Mouse (Mus musculus): ENCODE data around the gene Jam3. TPM values are rescaled to one million over a fixed set of nuclear protein-coding genes. Genes with fewer than 3 reads are reported as not detected.
"Not testable (repeated sequence)": the region's sequence is repeated elsewhere in the genome, so short reads cannot be mapped to it uniquely, and the experiment has no call there.

The Jam3 gene
- total RNA-seq, 2 experiments from 2014 or later = not detected

- ATAC-seq (replicated peaks; ENCODE audit: low FRiP score, low TSS enrichment, poor library complexity, severe bottlenecking) = no peak
Observed at GRCm38 (mm10) chr9:27173646-27174045, 18.4 kb upstream of the Jam3 start.

- no peak for ATAC-seq (replicated peaks; ENCODE audit: low FRiP score, low TSS enrichment, poor library complexity, severe bottlenecking)
Observed at GRCm38 (mm10) chr9:27172839-27173238, 17.6 kb upstream of the Jam3 start.

DNA sequence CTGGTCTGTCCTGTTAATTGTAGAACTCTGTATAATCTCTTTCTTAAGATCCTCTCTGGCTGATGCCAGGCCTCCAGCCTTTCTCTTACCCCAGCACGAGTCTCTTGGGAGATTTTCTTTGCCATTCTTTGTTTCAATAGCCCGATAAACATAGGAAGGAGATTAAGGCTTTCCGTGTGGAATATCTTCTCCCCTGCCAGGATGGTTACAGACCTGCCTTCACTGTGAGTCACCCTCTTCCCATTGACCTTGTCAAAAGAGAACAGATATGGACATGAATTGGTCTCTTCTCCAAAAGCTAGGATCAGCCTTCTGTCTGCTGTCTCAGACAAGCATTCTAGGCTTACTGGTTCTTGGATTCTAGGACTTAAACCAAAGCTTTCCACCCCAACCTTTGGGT is 15.5 kb upstream of the Jam3 start:
- ATAC-seq (replicated peaks; ENCODE audit: low FRiP score, low TSS enrichment, poor library complexity, severe bottlenecking) = no peak

DNA sequence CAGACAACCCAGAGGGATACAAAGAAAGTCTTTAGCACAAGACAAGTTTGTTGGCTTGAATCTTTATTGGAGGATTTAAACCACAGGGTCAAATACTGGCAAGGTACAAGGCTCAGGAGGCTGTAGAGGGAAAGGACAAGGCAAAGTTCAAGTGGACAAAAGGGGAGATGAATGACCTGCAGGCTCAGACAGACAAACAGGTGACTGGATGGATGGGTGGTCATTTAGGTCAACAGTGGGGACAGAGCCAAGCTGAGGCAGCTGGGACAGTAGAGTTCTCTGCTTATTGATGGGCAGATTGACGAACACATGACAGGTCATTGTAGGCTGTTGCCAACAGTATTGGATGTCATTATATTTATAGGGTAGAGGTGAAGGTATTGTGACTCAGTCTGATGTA is 11.8 kb upstream of the Jam3 start:
- ATAC-seq (replicated peaks; ENCODE audit: low FRiP score, low TSS enrichment, poor library complexity, severe bottlenecking) = no peak

DNA sequence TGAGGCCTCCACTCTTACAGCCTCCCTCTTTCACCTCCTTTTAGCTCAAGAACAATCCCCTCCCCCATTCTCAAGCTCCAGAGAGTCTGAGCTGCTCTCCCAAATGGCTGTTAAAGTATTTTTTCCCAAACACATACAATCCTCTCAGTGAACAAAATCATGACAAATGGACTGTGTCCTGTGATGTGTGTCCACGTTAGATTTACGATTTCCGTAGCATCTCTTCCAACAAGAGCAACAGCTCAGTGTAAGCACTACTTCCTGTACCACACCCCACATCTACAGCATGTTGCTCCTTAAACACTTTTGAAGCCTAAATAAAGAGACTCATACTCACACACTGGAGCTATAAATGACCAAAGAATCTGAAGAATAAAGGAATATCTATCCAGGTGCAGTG is 10.4 kb upstream of the Jam3 start:
- no peak for ATAC-seq (replicated peaks; ENCODE audit: low FRiP score, low TSS enrichment, poor library complexity, severe bottlenecking)

DNA sequence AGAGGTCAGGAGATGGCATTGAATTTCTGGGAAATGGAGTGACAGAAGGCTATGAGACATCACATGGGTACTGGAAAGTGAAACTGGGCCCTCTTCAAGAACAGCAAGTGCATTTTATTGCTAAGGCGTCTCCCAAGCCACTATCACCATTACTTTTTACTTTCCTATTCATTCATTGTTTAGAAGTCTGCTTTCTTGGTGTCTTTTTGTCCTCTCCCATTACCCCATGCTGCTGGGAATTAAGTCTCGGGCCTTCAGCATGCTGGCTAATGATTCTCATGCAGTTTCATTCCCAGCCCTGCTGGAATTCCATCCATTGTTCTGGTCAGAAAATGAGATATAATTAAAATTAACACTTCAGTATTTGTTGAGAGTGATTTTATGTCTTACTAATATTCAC is 9.7 kb upstream of the Jam3 start:
- no peak for ATAC-seq (replicated peaks; ENCODE audit: low FRiP score, low TSS enrichment, poor library complexity, severe bottlenecking)

GRCm38 (mm10) chr9:27163661-27164060 is 8.4 kb upstream of the Jam3 start:
- not testable (repeated sequence) for ATAC-seq (replicated peaks; ENCODE audit: low FRiP score, low TSS enrichment, poor library complexity, severe bottlenecking)

DNA sequence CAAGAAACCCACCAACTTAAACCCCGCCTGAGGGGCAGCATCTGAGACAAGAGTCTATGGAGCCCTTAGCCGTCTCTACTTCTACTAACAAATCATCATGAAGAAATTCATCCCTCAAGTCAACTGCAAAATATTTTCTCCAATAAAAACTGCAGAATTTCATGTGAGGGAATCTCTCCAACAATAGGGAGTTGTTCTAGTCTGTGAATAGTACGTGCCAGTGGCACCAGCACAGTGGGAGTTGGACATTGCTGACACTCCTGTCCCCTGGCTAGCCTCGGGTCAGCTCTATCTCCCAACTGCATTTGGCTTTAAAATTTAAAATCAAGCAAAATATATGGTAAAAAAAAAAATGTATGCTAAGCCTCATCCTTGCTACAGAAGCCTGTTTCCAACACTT is 1.4 kb downstream of the Jam3 start:
- no peak for ATAC-seq (replicated peaks; ENCODE audit: low FRiP score, low TSS enrichment, poor library complexity, severe bottlenecking)

- ATAC-seq (replicated peaks; ENCODE audit: low FRiP score, low TSS enrichment, poor library complexity, severe bottlenecking) = no peak
Observed at GRCm38 (mm10) chr9:27149836-27150235, 5.4 kb downstream of the Jam3 start.

DNA sequence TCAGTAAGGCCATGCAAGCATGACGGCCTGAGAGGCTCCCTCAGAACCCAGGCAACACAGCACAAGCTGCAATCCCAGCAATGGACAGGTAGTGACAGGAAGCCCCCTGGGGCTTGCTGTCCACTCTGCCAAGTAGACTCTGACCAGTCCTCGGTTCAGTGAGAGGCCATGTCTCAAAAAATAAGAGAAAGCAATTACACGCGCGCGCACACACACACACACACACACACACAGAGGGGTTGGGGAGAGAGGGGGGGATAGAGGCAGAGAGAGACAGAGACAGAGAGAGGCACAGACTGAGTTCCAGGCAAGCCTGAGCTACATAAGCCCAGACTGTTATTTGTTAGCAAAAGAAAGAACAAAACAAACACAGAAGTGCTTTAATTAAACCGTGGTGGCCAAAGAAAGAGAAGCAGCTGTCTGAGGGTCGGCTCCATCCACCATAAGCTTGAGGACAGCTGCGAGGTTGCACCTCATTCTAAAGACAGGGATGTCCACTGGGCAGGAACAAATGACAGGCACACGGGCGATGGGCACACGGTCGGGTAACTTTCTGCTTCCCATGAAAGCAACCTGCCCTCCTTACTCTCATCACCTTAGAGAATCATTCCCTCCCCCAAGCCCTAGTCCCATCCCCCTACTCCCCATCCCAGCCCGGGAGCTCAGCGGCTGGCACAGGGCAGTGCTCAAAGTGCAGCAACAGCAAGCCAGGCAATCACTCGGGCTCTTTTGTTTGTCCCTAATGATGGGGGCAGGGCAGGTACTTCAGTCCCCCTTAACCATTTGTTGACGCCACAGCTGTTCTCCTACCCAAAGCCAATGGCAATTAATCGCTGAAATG is 6.4 kb downstream of the Jam3 start:
- no peak for ATAC-seq (replicated peaks; ENCODE audit: low FRiP score, low TSS enrichment, poor library complexity, severe bottlenecking)

DNA sequence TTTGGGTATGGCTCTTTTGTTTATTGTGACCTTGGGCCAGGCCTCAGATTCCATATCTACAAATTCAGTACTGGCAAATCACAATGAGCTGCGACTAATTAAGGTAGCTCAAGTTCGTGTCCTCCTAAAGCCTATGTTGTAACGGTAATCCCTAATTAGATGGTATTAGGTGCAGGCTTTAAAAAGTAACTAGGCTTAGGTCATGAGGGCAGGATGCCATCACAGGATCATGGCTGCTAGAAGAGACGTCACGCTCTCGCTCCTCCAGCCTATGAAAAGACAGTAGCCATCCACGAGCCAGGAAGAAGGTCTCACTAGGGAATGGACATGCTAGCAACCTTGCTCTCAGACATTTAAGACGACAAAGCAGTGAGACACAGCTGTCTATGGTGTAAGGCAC is 7.3 kb downstream of the Jam3 start:
- ATAC-seq (replicated peaks; ENCODE audit: low FRiP score, low TSS enrichment, poor library complexity, severe bottlenecking) = no peak

DNA sequence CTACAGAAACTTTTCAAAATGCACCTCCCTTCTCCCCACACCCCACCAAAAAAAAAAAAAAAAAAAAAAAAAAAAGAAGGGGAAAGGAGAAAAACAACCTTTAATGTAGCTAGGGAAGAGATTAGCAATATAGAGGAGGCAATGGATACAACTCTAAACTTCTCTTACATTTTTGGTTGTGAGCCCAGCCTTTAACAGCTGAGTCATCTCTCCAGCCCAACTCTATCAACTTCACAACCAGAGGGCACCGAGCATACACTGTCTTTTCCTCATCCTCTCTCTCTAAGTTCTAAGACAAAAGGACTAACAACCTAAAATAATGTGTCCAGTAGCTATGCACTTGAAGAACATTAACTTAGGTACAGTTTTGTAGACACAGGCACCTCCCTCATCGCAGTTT is 8.4 kb downstream of the Jam3 start:
- ATAC-seq (replicated peaks; ENCODE audit: low FRiP score, low TSS enrichment, poor library complexity, severe bottlenecking) = no peak

GRCm38 (mm10) chr9:27144996-27145395 is 10.2 kb downstream of the Jam3 start:
- no peak for ATAC-seq (replicated peaks; ENCODE audit: low FRiP score, low TSS enrichment, poor library complexity, severe bottlenecking)

DNA sequence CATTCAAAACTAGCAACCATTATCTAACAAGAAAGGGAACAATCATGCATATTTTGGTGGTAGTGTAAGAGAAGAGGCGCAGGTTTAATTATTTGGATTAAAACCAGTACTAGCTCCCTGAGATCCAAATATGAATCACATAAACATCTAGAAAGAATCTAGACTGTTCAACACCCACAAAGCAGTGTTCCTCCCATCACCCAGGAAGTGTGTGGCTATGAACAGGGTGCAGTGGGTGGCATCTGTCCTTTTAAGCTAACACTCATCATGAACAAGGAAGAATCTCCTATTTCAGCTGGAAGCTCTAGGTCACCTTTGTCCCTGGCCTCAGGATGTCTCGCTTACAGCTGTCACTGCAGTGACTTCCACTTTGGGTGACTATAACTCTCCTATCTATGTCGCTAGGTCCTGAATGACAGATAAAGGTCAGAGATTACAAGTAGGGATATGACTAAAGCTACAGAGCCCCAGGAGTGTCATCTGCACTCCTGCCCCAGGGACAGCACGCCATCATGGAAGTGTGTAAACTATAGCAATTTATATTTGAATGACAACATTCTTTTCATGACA is 10.9 kb downstream of the Jam3 start:
- ATAC-seq (replicated peaks; ENCODE audit: low FRiP score, low TSS enrichment, poor library complexity, severe bottlenecking) = no peak

GRCm38 (mm10) chr9:27140432-27141065 is 14.7 kb downstream of the Jam3 start:
- no peak for ATAC-seq (replicated peaks; ENCODE audit: low FRiP score, low TSS enrichment, poor library complexity, severe bottlenecking)

DNA sequence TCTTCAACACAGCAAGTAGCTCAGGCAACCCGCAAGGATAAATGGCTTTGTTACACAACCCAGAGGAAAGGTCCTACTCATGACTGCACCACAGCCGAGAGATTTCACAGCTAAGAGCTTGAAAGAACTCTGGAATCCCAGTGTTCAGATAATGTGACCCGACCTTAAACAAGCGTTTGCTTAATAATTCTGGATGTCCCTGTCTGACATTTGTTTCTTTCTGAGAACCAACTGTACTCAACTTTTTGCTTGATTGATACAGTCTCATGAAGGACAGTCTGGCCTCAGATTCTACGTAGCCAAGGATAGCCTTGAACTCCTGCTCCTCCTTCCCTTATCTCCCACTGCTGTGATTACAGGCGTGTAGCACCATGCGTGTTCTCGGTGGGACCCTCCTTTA is 18.6 kb downstream of the Jam3 start:
- ATAC-seq (replicated peaks; ENCODE audit: low FRiP score, low TSS enrichment, poor library complexity, severe bottlenecking) = no peak

DNA sequence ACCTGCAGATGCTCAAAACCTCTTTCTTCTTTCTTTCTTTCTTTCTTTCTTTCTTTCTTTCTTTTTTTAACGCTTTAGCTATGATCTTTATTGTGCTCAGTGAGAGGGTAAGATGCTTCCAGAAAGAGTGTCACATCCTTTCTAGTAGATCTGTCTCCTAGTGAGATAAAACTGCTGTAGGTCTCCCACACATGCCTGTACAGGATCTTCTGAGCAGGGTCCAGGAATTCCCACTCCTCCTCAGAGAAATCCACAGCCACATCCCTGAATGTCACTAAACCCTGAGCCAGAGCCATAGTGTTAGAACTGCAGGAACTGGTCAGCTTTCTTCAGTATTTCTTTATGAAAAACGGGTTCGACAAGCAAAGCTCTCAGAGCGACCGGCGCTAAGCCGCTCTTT is 19.8 kb downstream of the Jam3 start:
- no peak for ATAC-seq (replicated peaks; ENCODE audit: low FRiP score, low TSS enrichment, poor library complexity, severe bottlenecking)

- peak; percentile 67; the same call in 1 of the 2 replicates for ATAC-seq (replicated peaks; ENCODE audit: low FRiP score, low TSS enrichment, poor library complexity, severe bottlenecking)
Observed at GRCm38 (mm10) chr9:27134410-27134809, 20.8 kb downstream of the Jam3 start.

DNA sequence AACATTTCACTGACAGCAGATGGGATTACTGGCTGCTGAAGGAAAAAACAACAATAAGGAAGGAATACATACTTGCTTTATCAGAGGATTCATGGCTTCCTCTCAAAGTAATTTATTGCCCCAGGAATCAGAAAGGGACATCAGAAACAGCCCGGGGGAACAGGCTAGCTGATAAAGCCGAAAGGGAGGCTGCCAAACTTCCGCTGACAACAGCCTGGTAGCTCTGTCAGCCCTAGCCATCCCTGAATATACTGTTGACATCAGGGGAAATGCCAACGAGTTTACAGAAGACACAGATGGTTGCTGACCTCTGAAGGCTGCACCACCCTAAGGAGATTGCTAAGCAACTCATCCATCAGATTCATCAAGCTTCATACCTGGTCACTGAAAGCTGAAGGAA is 26.6 kb downstream of the Jam3 start:
- ATAC-seq (replicated peaks; ENCODE audit: low FRiP score, low TSS enrichment, poor library complexity, severe bottlenecking) = no peak

DNA sequence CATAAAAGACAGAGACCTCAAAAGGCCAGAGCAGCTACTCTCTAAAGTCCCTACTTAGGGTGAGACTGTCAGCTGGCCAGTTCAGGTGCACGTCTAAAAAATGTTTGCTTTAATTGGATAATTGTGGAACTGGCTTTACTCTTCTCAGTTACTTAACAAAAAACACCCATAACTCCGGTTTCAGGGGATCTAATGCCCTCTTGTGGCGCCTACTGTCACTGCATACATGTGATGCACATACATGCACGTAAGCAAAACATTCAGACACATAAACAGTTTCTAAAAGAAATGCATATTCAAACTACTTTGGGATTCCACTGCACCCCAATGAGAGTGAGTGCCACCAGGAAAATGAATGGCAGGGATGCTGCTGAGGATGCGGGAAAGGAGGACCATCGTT is 28.7 kb downstream of the Jam3 start:
- ATAC-seq (replicated peaks; ENCODE audit: low FRiP score, low TSS enrichment, poor library complexity, severe bottlenecking) = no peak

DNA sequence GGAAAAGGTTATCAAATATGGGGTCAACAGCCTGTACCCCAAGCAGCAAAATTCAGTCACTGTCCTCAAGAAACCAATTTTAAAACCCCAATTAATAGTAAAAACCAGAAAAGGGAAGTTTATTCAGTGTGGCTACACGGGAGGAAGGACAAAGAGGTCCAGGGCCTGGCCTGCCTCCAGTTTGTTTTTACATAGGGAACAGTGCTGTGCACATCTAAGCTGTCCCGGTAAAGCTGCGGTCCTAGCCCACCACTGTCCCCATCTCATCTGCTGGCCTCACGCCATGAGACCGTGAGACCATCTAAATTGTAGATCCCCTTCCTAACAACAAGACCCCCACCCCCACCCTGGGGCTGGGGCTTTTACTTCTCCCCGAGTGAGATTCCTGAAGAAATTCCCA is 29.8 kb downstream of the Jam3 start:
- no peak for ATAC-seq (replicated peaks; ENCODE audit: low FRiP score, low TSS enrichment, poor library complexity, severe bottlenecking)
